Mouse (Mus musculus) liver, embryonic 12.5 days (tissue): ENCODE measurements around the gene Sipa1l1. TPM values are rescaled to one million over a fixed set of nuclear protein-coding genes. Genes with fewer than 3 reads are reported as not detected.
"Not testable (repeated sequence)": the region's sequence is repeated elsewhere in the genome, so short reads cannot be mapped to it uniquely, and the experiment has no call there.

Experiments
- ATAC-seq: fragments of 200-750 bp; cut with Nextera tagmentation; 2 replicates; pipeline ENCODE4 v1.8.0; 2017; ENCODE audit warnings: moderate number of reproducible peaks, mild to moderate bottlenecking, moderate library complexity
- H3K27ac ChIP-seq: fragments of 300-500 bp; sonication (generic); 2 replicates; pipeline ENCODE4 v1.5.1; 2016; ENCODE audit warnings: mild to moderate bottlenecking
- H3K27me3 ChIP-seq: fragments of 300-500 bp; sonication (generic); replicated peaks from 2 replicates; pipeline ENCODE4 v1.6.1; 2016; ENCODE audit warnings: mild to moderate bottlenecking, moderate library complexity
- H3K36me3 ChIP-seq: fragments of 300-500 bp; sonication (generic); 2 replicates; pipeline ENCODE4 v1.6.1; 2016; ENCODE audit warnings: mild to moderate bottlenecking, moderate library complexity
- H3K4me1 ChIP-seq: fragments of 300-500 bp; sonication (generic); 2 replicates; pipeline ENCODE4 v1.6.1; 2016
- H3K4me2 ChIP-seq: fragments of 300-500 bp; sonication (generic); 2 replicates; pipeline ENCODE4 v1.6.1; 2016; ENCODE audit warnings: mild to moderate bottlenecking, moderate library complexity
- H3K4me3 ChIP-seq: fragments of 300-500 bp; sonication (generic); 2 replicates; pipeline ENCODE4 v1.5.1; 2016; ENCODE audit warnings: mild to moderate bottlenecking, moderate library complexity
- H3K9ac ChIP-seq: fragments of 300-500 bp; sonication (generic); 2 replicates; pipeline ENCODE4 v1.6.1; 2016; ENCODE audit warnings: mild to moderate bottlenecking, moderate library complexity
- H3K9me3 ChIP-seq: fragments of 300-500 bp; sonication (generic); replicated peaks from 2 replicates; pipeline ENCODE4 v1.6.1; 2016; ENCODE audit warnings: mild to moderate bottlenecking, moderate library complexity
- WGBS: fragments of 180-500 bp; shearing (Covaris S2); methylation state at CpG from one replicate; pipeline ENCODE4 v1.1.7; 2016; ENCODE audit not compliant: insufficient replicate concordance; 5-methylcytosine and 5-hydroxymethylcytosine counted together
- polyA plus RNA-seq: library from polyadenylated mRNA; unstranded; fragments of >200 nt; fragmentation: Nextera tagmentation; extraction: Ambion mirVana; gene quantifications from 2 replicates; pipeline ENCODE4 v1.2.1, GENCODE M21; 2016

Sipa1l1 gene
- polyA plus RNA-seq, 1 experiment from 2014 or later = 10.6 TPM

DNA sequence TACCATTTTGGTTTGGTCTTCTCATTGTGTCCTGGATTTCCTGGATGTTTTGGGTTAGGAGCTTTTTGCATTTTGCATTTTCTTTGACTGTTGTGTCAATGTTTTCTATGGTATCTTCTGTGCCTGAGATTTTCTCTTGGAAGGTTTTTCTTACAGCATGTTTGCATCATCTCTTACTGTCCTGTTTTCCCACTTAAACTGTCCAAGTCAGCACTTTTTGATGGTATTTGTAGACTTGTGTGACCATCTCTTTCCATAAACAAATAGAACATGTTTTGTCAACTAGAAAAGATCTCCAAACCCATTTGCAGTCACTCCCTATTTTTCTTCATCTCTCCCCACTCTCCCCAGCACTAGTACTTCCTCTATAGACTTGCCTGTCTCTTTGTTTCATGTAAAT, 17.0 kb downstream of the Sipa1l1 start:
- H3K4me1 ChIP-seq = peaks cover 50% of the 10 kb centered on the region
- H3K9ac ChIP-seq = not testable (repeated sequence)

DNA sequence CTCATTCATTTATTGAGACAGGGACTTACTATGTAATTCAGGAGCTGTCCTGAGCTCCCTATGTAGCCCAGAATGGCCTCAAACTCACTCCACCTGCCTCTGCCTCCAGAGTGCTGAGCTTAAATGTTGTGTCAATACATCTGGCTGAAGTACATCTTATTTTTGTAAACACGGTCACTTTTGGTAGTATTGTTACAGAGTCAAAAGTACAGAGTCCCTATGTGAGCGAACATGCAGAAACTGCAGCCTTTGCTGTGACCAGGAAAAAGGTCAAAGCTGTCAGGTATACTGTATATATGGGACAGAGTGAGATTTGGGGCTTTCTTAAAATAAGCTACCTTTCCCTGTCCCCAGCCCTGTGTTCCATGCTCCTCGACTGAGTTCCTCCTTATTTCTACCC, 17.6 kb downstream of the Sipa1l1 start:
- 55% methylated on average over 3 of the region's 3 CpGs for WGBS

More for the DNA sequence above, 17.0 kb downstream of the Sipa1l1 start:
- not testable (repeated sequence) for H3K4me3 ChIP-seq, H3K4me2 ChIP-seq, H3K9me3 ChIP-seq, H3K27ac ChIP-seq, ATAC-seq, H3K27me3 ChIP-seq
- H3K36me3 ChIP-seq = peaks cover 17% of the 10 kb centered on the region

DNA sequence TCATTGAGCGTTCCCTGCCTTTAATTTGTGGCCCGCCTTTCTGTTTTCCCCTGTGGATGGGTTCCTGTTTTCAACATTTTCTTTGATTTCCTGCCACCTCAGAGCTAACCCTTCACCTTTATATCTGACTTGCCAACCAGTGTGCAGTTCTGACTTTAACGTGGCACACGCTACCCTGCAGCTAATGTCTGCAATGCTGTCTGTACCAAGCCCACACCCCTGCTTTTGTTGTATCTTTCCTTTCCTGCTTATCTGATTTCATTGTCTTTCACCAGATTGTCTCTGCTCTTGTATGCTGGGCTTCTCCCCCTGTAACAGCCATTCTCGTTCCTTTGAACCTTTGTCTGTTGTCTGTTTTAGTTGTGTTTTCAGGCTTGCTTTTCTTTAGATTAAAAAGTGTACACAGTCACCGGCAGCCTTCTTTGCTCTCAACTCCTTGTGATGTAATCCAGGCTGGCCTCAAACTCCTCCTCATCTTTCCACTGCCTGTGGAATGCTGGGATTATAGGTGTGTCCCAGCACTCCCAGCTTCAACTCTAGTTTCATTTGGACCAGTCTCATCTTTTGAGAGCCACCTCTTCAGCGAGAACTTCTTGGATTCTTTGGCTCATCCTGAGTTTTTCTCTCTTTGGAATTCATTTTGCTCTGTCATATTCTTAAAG, 18.2 kb downstream of the Sipa1l1 start:
- ATAC-seq = no peak
- Histone ChIP-seq H3K4me1 (peaks cover 60% of the 10 kb centered on the region), H3K9ac (no peak overlapping the region), H3K27ac (no peak overlapping the region), H3K36me3 (peaks cover 5% of the 10 kb centered on the region; the same call in 1 of the 2 replicates), H3K9me3 (no peaks in the 10 kb centered on the region), H3K4me2 (no peak overlapping the region), H3K27me3 (no peaks in the 10 kb centered on the region), H3K4me3 (no peak overlapping the region)
- 50% methylated on average over 7 of the region's 7 CpGs for WGBS

More for the DNA sequence above, 17.6 kb downstream of the Sipa1l1 start:
- Histone ChIP-seq H3K36me3 (peaks cover 11% of the 10 kb centered on the region), H3K9ac (no peak overlapping the region), H3K4me2 (no peak overlapping the region), H3K4me1 (peaks cover 54% of the 10 kb centered on the region), H3K9me3 (no peaks in the 10 kb centered on the region), H3K27ac (no peak overlapping the region), H3K4me3 (no peak overlapping the region), H3K27me3 (no peaks in the 10 kb centered on the region)
- no peak; the same call in 1 of the 2 replicates for ATAC-seq

DNA sequence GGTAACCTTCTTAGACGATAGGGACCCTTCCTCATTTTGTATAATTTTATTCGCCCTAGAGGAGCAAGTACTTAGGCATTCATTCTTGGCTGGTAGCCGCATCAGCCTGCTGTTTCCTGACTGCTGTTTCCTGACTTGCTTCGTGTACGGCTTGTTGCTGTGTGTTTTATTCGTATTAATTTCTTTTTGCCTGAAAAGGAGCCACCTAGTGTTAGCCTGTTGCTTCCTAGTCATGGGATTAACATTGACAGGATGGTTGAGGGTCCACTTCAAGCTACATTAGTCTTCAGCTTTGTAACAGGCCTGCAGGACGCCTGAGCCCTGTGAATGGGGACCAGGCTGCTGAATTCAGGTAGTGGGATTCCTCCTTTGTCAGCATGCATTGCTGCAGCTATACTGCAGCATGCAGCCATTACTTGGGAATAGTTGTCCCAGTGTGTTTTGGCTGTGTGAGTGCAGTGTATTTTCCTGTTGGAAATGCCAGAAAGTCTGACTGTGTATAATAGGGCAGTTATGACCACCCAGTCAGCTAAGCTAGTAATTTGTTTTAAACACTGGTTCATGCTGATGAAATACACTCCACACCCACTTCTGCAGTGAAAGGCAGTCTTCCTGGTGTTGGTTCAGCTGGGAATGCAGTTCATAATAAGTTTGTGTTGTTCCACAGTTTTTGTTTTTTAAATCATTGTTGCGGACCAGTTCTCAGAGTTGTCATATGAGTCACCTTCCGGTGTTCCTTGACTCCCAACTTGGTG, 19.4 kb downstream of the Sipa1l1 start:
- H3K4me2 ChIP-seq = no peak overlapping the region

DNA sequence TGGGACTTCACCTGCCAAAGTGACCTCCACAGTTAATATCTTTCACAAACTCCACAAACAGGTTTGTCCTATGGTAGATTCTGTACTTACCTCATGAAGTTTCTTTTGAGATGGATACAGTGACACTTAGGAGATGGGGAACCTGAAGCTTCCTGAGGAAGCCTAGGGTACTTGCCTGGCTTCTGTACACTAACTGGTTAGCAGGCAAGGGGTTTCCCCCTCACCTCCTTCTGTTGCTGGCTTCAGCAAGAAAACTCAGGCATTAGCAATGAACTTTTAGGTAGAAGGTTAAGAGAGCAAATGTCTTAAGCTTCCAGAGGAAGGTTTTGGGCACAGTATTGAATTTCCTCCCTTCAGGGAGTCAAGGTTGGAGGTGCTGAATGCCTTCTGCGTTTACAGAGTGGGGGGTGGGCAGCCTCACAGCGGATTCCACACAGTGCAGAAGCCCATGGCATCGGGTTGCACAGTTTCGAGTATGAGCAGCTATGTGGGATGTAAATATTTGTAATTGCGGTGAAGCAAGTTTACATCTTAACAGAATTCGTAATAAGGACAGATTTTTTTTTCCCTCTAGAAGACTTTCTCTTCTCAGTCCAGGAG, 20.1 kb downstream of the Sipa1l1 start:
- H3K27me3 ChIP-seq = no peaks in the 10 kb centered on the region
- no peak for ATAC-seq
- H3K9ac ChIP-seq = no peak overlapping the region
- H3K4me2 ChIP-seq = peak overlapping the region; percentile 48
- no peaks in the 10 kb centered on the region for H3K9me3 ChIP-seq
- 58% methylated on average over 6 of the region's 6 CpGs for WGBS
- no peaks in the 10 kb centered on the region for H3K36me3 ChIP-seq
- no peak overlapping the region for H3K27ac ChIP-seq
- H3K4me1 ChIP-seq = peaks cover 63% of the 10 kb centered on the region
- H3K4me3 ChIP-seq = no peak overlapping the region

More for the DNA sequence above, 19.4 kb downstream of the Sipa1l1 start:
- H3K9me3 ChIP-seq = no peaks in the 10 kb centered on the region
- no peak overlapping the region for H3K4me3 ChIP-seq
- H3K36me3 ChIP-seq = no peaks in the 10 kb centered on the region
- H3K4me1 ChIP-seq = peaks cover 63% of the 10 kb centered on the region
- no peak overlapping the region for H3K9ac ChIP-seq
- WGBS = 64% methylated on average over 9 of the region's 9 CpGs
- no peaks in the 10 kb centered on the region for H3K27me3 ChIP-seq
- no peak overlapping the region for H3K27ac ChIP-seq
- no peak for ATAC-seq

DNA sequence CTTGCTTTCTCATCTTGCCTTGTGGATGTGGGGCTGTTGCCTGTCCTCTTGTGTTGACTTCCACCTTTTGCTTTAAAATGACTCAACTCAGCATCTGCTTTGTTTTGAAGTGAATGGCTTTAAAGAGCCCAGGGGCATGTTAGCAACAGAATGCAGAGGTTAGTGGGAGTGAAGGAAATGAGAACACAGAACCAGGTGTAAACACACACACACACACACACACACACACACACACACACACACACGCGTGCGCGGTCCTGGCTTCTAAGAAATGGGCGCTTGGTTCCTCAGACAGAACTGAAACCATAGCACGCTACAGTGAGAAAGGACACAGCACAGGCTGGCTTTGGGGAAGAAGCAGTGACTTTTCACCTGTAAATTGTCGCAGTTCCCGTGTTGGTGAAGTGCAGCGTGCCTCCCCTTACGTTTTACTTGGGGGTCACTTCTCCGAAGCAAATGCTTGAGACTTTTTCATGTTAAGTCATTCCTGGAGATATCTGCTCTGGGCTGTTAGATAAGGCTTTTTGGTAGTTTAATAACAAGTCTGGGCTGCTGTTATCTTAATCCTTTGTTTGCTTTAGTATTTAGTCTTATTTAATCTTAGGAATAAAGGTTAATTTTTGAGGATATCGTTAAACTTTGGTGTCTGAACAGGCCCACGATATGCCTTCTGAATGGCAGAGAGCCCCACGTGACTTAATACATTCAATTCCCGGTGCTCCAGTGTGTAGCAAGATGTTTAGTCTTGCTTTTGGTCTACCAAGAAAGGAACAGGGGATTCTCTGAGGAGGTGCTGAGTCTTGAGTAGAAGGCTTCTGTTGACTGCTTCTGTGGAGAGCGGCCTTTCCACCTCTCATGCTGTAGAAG, 20.8 kb downstream of the Sipa1l1 start:
- H3K4me1 ChIP-seq = peaks cover 66% of the 10 kb centered on the region
- H3K9ac ChIP-seq = peak overlapping the region; percentile 22; the same call in 1 of the 2 replicates
- no peaks in the 10 kb centered on the region for H3K27me3 ChIP-seq
- peak overlapping the region; percentile 48 for H3K4me2 ChIP-seq
- peak; percentile 54 for ATAC-seq
- H3K4me3 ChIP-seq = 0 out of 2 replicates have a peak overlapping the region, but pooled peaks have one; percentile 2
- H3K36me3 ChIP-seq = no peaks in the 10 kb centered on the region
- no peaks in the 10 kb centered on the region for H3K9me3 ChIP-seq
- WGBS = 48% methylated on average over 16 of the region's 16 CpGs
- H3K27ac ChIP-seq = peak overlapping the region; percentile 41; the same call in 1 of the 2 replicates

DNA sequence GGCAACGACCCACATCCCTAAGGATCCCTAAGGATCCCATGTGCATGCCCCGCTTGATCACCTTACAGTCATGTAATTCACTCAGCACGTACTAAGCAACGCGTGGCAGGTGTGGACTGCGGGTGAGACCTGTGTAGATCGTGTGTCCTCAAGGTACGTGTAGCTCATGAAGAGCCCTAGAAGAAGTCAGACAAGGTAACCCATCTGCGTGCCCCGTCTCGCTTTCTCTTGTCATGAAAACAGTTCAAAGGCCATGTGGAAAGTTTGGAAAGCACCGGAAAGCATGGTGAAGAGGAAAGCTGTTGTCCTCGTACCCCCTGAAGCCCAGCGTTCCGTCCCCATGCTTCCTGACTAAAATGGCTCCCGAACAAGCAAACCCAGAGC, 21.5 kb downstream of the Sipa1l1 start:
- Histone ChIP-seq H3K36me3 (no peaks in the 10 kb centered on the region), H3K27ac (peak overlapping the region; percentile 41; the same call in 1 of the 2 replicates), H3K9ac (no peak overlapping the region), H3K4me1 (peaks cover 72% of the 10 kb centered on the region), H3K27me3 (no peaks in the 10 kb centered on the region), H3K9me3 (no peaks in the 10 kb centered on the region), H3K4me3 (no peak overlapping the region), H3K4me2 (peak overlapping the region; percentile 48; the same call in 1 of the 2 replicates)
- WGBS = 81% methylated on average over 16 of the region's 16 CpGs
- ATAC-seq = no peak

DNA sequence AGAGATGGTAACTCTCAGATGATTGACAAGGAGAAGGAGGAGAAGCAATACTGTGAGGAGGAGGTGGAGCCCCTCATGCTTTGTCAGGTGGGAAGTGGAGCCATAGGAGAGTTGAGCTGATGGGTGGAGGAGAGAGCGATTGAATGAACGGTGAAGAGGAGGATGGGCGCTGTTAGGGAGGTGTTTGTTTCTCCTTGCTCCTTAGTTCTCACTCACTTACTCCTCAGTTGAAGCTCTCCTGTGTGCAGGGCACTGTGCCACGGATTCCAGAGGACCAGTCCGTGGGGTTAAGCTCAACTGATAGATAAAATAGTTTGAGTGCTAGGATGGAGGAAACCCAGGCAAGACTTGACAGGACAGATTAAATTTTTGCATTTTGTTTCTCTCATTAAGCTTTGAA, 22.6 kb downstream of the Sipa1l1 start:
- Histone ChIP-seq H3K27ac (no peak overlapping the region), H3K9ac (no peak overlapping the region), H3K4me3 (no peak overlapping the region), H3K36me3 (no peaks in the 10 kb centered on the region), H3K4me1 (peaks cover 78% of the 10 kb centered on the region), H3K4me2 (no peak overlapping the region), H3K9me3 (no peaks in the 10 kb centered on the region), H3K27me3 (no peaks in the 10 kb centered on the region)
- WGBS = 57% methylated on average over 5 of the region's 5 CpGs
- no peak for ATAC-seq

DNA sequence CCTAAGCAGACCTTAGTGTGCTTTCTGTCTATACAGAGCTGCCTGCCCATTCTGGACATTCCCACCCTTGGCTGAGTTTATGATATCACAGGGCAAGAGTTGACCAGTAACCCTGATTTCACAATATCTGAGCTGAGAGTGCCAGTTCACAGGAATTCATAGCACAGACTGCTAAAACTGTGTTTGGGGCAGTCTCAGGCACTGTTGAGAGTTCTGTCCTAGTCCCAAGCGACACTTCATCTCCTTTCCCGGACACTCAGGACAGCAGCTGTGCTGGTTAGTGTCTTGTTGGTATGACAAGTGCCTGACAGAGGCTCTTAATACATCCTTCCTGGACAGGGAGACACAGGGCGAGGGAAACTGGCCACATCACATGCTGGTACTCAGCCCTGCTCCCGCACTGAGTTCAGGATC, 23.5 kb downstream of the Sipa1l1 start:
- Histone ChIP-seq H3K4me1 (peaks cover 78% of the 10 kb centered on the region), H3K36me3 (no peaks in the 10 kb centered on the region), H3K27ac (no peak overlapping the region), H3K4me2 (no peak overlapping the region), H3K9me3 (no peaks in the 10 kb centered on the region), H3K27me3 (no peaks in the 10 kb centered on the region), H3K4me3 (no peak overlapping the region), H3K9ac (no peak overlapping the region)
- no peak for ATAC-seq
- 77% methylated on average over 4 of the region's 4 CpGs for WGBS

DNA sequence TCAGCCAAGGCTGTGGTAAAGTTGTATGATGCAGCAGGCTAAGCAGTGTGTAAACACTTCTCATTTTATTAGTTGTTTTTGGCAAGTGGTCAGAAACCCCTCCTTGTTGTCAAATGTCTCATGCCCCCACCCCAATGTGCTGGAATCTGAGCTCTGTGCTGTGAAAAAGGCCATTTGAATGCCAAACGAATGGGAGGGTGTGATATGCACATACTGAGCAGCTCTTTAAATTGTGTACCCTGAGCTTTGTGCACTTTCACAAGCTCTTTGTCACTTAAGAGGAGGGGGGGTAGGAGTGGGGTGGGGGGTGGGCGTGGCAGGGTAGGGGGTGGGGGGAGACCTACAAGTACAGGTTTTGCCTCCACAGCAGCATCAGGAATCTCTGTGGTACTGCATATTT, 24.4 kb downstream of the Sipa1l1 start:
- no peak overlapping the region for H3K4me3 ChIP-seq
- H3K9me3 ChIP-seq = no peaks in the 10 kb centered on the region
- H3K4me1 ChIP-seq = peaks cover 76% of the 10 kb centered on the region
- no peak overlapping the region for H3K27ac ChIP-seq
- H3K27me3 ChIP-seq = no peaks in the 10 kb centered on the region
- WGBS = 50% methylated on average over 2 of the region's 2 CpGs
- no peak overlapping the region for H3K4me2 ChIP-seq
- ATAC-seq = no peak
- no peak overlapping the region for H3K9ac ChIP-seq
- no peaks in the 10 kb centered on the region for H3K36me3 ChIP-seq

DNA sequence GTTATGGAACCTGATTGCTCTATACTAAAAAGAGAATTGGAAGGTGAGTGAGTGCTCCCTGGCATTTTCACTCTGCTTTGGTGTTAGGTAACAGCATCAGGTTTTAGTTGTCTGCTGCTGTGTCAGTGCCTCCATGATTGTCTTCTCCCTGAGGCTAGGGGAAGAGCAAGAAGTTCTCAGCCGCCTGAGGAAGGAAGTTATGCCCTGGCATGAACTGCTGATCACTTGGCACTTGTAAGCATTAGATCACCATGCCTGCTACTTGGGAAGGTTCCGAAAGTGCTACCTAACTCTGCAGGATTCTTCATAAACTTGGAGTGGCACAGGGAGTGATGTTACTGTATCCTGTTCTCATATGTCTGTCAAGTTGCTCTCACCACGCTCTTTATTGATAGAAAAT, 25.8 kb downstream of the Sipa1l1 start:
- Histone ChIP-seq H3K4me1 (peaks cover 62% of the 10 kb centered on the region), H3K27ac (no peak overlapping the region)

More for the DNA sequence above, 25.8 kb downstream of the Sipa1l1 start:
- H3K4me2 ChIP-seq = no peak overlapping the region
- no peaks in the 10 kb centered on the region for H3K27me3 ChIP-seq
- ATAC-seq = no peak
- no peak overlapping the region for H3K4me3 ChIP-seq
- no peaks in the 10 kb centered on the region for H3K36me3 ChIP-seq
- no peak overlapping the region for H3K9ac ChIP-seq
- H3K9me3 ChIP-seq = no peaks in the 10 kb centered on the region
- WGBS = 69% methylated on average over 3 of the region's 3 CpGs
